Mouse (Mus musculus): ENCODE measurements around the gene Hexim2. TPM values are rescaled to one million over a fixed set of nuclear protein-coding genes. Genes with fewer than 3 reads are reported as not detected.

The Hexim2 gene
- total RNA-seq, 2 experiments from 2014 or later = 15.4 TPM

- DNase-seq (ENCODE audit: low spot score in 2 of 2) = no peak
- intact Hi-C loops (cut with DNase I) = no loop called here
Observed at GRCm38 (mm10) chr11:103136039-103136577, 3.9 kb downstream of the Hexim2 start.

- intact Hi-C loops (cut with DNase I) = no loop called here
- no peak for DNase-seq (ENCODE audit: low spot score in 2 of 2)
Observed at GRCm38 (mm10) chr11:103139951-103140762, 7.9 kb downstream of the Hexim2 start.

- intact Hi-C loops (cut with DNase I) = no loop called here
Observed at GRCm38 (mm10) chr11:103140763-103141100, 8.5 kb downstream of the Hexim2 start.

GRCm38 (mm10) chr11:103141101-103141943 is 9.1 kb downstream of the Hexim2 start:
- DNase-seq (ENCODE audit: low spot score in 2 of 2) = peak; percentile 34 to 60
- intact Hi-C loops (cut with DNase I) = no loop called here

More at GRCm38 (mm10) chr11:103140763-103141100, 8.5 kb downstream of the Hexim2 start:
- DNase-seq (ENCODE audit: low spot score in 2 of 2) = no peak

- no peak for DNase-seq (ENCODE audit: low spot score in 2 of 2)
- intact Hi-C loops (cut with DNase I) = no loop called here
Observed at GRCm38 (mm10) chr11:103141944-103142255, 9.7 kb downstream of the Hexim2 start.

- intact Hi-C loops (cut with DNase I) = no loop called here
- DNase-seq (ENCODE audit: low spot score in 2 of 2) = peak; percentile 88 to 94
Observed at GRCm38 (mm10) chr11:103142441-103143182, 10.4 kb downstream of the Hexim2 start.

GRCm38 (mm10) chr11:103144309-103145285 is 12.4 kb downstream of the Hexim2 start:
- DNase-seq (ENCODE audit: low spot score in 2 of 2) = no peak
- intact Hi-C loops (cut with DNase I) = no loop called here

- DNase-seq (ENCODE audit: low spot score in 2 of 2) = no peak
- intact Hi-C loops (cut with DNase I) = no loop called here
Observed at GRCm38 (mm10) chr11:103146386-103146785, 14.2 kb downstream of the Hexim2 start.

- DNase-seq (ENCODE audit: low spot score in 2 of 2) = no peak
- intact Hi-C loops (cut with DNase I) = no loop called here
Observed at GRCm38 (mm10) chr11:103147766-103148165, 15.5 kb downstream of the Hexim2 start.

- DNase-seq (ENCODE audit: low spot score in 2 of 2) = no peak
- intact Hi-C loops (cut with DNase I) = no loop called here
Observed at GRCm38 (mm10) chr11:103149771-103150170, 17.5 kb downstream of the Hexim2 start.

- intact Hi-C loops (cut with DNase I) = loop anchor here (1.0 kb wide), 2 partner anchors 42 to 57 kb away; no protein-coding TSS in a partner anchor
- peak; percentile 90 to 93 for DNase-seq (ENCODE audit: low spot score in 2 of 2)
Observed at GRCm38 (mm10) chr11:103158621-103159478, 26.6 kb downstream of the Hexim2 start.

GRCm38 (mm10) chr11:103160738-103161137 is 28.5 kb downstream of the Hexim2 start:
- intact Hi-C loops (cut with DNase I) = no loop called here
- DNase-seq (ENCODE audit: low spot score in 2 of 2) = no peak

- no peak for DNase-seq (ENCODE audit: low spot score in 2 of 2)
- intact Hi-C loops (cut with DNase I) = no loop called here
Observed at GRCm38 (mm10) chr11:103161449-103161848, 29.2 kb downstream of the Hexim2 start.

GRCm38 (mm10) chr11:103162132-103162531 is 29.9 kb downstream of the Hexim2 start:
- intact Hi-C loops (cut with DNase I) = no loop called here

GRCm38 (mm10) chr11:103164391-103164790 is 32.2 kb downstream of the Hexim2 start:
- DNase-seq (ENCODE audit: low spot score in 2 of 2) = no peak

More at GRCm38 (mm10) chr11:103162132-103162531, 29.9 kb downstream of the Hexim2 start:
- no peak for DNase-seq (ENCODE audit: low spot score in 2 of 2)

GRCm38 (mm10) chr11:103168690-103169390 is 36.6 kb downstream of the Hexim2 start:
- intact Hi-C loops (cut with DNase I) = loop anchor here (1.0 kb wide), 1 partner anchor 156 kb away; no protein-coding TSS in a partner anchor
- peak; percentile 80 for DNase-seq (ENCODE audit: low spot score in 2 of 2)

More at GRCm38 (mm10) chr11:103164391-103164790, 32.2 kb downstream of the Hexim2 start:
- intact Hi-C loops (cut with DNase I) = no loop called here

- DNase-seq (ENCODE audit: low spot score in 2 of 2) = no peak
- intact Hi-C loops (cut with DNase I) = no loop called here
Observed at GRCm38 (mm10) chr11:103169664-103170063, 37.4 kb downstream of the Hexim2 start.
